Mouse (Mus musculus): ENCODE measurements around the gene Dmrtb1. TPM values are rescaled to one million over a fixed set of nuclear protein-coding genes. Genes with fewer than 3 reads are reported as not detected.

Gene Dmrtb1
- total RNA-seq (2012; rRNA removed): not detected in 2 replicates
- total RNA-seq (2014; rRNA removed): not detected in 2 replicates
- polyA plus RNA-seq (2012; ENCODE audit: insufficient read length, low read depth): not detected in 2 replicates

DNA sequence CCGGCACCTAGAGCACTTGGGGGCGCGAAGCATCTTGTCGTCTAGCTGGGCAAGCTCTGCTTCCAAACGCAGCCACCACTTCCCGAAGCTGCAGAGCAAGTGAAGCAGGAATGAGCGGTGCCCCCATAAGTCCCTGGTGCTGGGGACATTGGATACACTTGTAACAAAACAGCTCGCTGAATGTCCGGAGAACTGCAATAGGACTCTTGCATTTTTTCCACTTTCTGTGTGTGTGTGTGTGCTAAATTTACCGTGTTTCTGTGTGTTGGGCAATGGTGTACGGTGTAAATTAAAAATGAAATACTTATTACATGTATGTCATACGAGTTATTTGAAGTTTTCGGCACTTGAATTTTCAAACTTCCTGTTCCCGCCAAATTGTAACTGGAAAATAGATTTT is at the start of gene Dmrtb1:
Gene Dmrtb1 (minus strand): TSS at position 101 of the 400 bp plus-strand sequence.
- Histone ChIP-seq H3K27me3 (replicated peaks) (no peaks in the 10 kb centered on the region), H3K9ac (ENCODE audit: insufficient read depth, low read depth) (no peak within 1 kb of the TSS)
- dilution Hi-C loops (cut with MboI; ENCODE audit: extremely low pct_ligation_motif_present, extremely low pct_unique_long_range_greater_than_20kb, low sequenced_read_pairs): no loop called here

DNA sequence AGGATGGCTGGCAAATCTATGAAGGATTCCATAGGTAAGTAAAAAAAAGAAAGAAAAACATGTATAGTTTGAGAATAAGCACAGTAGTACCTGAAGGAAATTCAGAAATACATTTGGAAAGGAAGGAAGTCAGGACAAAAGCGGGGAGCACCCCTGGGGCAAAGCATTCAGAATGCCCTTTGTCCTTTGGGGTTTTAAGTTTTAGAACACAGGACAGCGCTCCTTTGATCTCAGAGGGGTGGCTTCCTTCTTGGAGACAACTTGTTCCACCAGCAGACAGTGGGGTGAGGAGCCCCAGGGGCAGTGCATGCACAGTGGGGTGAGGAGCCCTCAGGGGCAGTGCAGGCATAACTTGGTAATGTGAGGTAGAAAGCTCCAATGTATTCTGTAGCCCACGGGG is 49.6 kb upstream of the Dmrtb1 start:
- no peak overlapping the region for H3K4me3 ChIP-seq (replicated peaks in 1 of 3; ENCODE audit: low read depth in 2 of 3, low read length in 2 of 3, poor library complexity in 1 of 3)
- no peak for DNase-seq (ENCODE audit: extremely low read depth)
- H3K27ac ChIP-seq (ENCODE audit: insufficient read depth, low read depth): no peak overlapping the region
- TF ChIP-seq RAD21 (IDR thresholded peaks at IDR 0.05; ENCODE audit: low read depth, low read length) (no peak), ZNF384 (IDR thresholded peaks at IDR 0.05; ENCODE audit: low read depth, low read length) (no peak), USF2 (conservative IDR thresholded peaks at IDR 0.05; ENCODE audit: low read depth, low read length) (no peak), TBP (conservative IDR thresholded peaks at IDR 0.05; ENCODE audit: low read depth, low read length) (no peak), MAFK (IDR thresholded peaks at IDR 0.05; ENCODE audit: insufficient replicate concordance, low read length) (no peak), ZMIZ1 (IDR thresholded peaks at IDR 0.05; ENCODE audit: low read depth, low read length) (no peak), RCOR1 (conservative IDR thresholded peaks at IDR 0.05; ENCODE audit: low read depth, low read length) (no peak), SMC3 (IDR thresholded peaks at IDR 0.05; ENCODE audit: low read depth, low read length) (no peak), UBTF (IDR thresholded peaks at IDR 0.05; ENCODE audit: low read depth, low read length) (no peak), E2F4 (IDR thresholded peaks at IDR 0.05; ENCODE audit: insufficient replicate concordance, low read depth, low read length) (no peak), EP300 (IDR thresholded peaks at IDR 0.05; ENCODE audit: low read length) (no peak), POLR2A (IDR thresholded peaks at IDR 0.05; ENCODE audit: low read depth, low read length) (no peak), NRF1 (IDR thresholded peaks at IDR 0.05; ENCODE audit: low read depth, low read length) (no peak), GABPA (IDR thresholded peaks at IDR 0.05; ENCODE audit: insufficient replicate concordance, low read depth, low read length) (no peak), MAX (IDR thresholded peaks at IDR 0.05; ENCODE audit: low read length) (no peak), CTCF (conservative IDR thresholded peaks at IDR 0.05 in 1 of 2, IDR thresholded peaks at IDR 0.05 in 1 of 2; ENCODE audit: low read depth in 2 of 2, low read length in 2 of 2) (no peak), JUN (IDR thresholded peaks at IDR 0.05; ENCODE audit: insufficient read depth, low read depth, low read length) (no peak)
- dilution Hi-C loops (cut with MboI; ENCODE audit: extremely low pct_ligation_motif_present, extremely low pct_unique_long_range_greater_than_20kb, low sequenced_read_pairs): no loop called here
- peaks cover 0 to 21% of the 10 kb centered on the region in 2 experiments; a peak in 2 of 4 replicates for H3K4me1 ChIP-seq (ENCODE audit: control insufficient read depth in 1 of 2, insufficient read depth in 2 of 2)
- in situ Hi-C loops (cut with MboI; ENCODE audit: low pct_ligation_motif_present, low pct_unique_long_range_greater_than_20kb, low sequenced_read_pairs): loop anchor here (5.0 kb wide), 1 partner anchor 109 kb away; no protein-coding TSS in a partner anchor
- no peaks in the 10 kb centered on the region for H3K79me2 ChIP-seq (replicated peaks; ENCODE audit: control insufficient read depth, extremely low read depth, insufficient read depth, poor library complexity, severe bottlenecking)
- no peaks in the 10 kb centered on the region for H3K27me3 ChIP-seq (replicated peaks)
- H3K36me3 ChIP-seq (replicated peaks in 1 of 2; ENCODE audit: control insufficient read depth in 1 of 2, insufficient read depth in 1 of 2, low read length in 1 of 2): no peaks in the 10 kb centered on the region
- H3K9me3 ChIP-seq (replicated peaks; ENCODE audit: low read length): no peaks in the 10 kb centered on the region
- H3K9ac ChIP-seq (ENCODE audit: insufficient read depth, low read depth): no peak overlapping the region
- H3K4me2 ChIP-seq (ENCODE audit: insufficient read depth, low read depth, poor library complexity, severe bottlenecking): no peak overlapping the region

More for the DNA sequence above, at the start of gene Dmrtb1:
- H3K36me3 ChIP-seq (replicated peaks in 1 of 2; ENCODE audit: control insufficient read depth in 1 of 2, insufficient read depth in 1 of 2, low read length in 1 of 2): no peaks in the 10 kb centered on the region
- no peaks in the 10 kb centered on the region for H3K79me2 ChIP-seq (replicated peaks; ENCODE audit: control insufficient read depth, extremely low read depth, insufficient read depth, poor library complexity, severe bottlenecking)
- H3K9me3 ChIP-seq (replicated peaks; ENCODE audit: low read length): no peaks in the 10 kb centered on the region
- no peak for DNase-seq (ENCODE audit: extremely low read depth)
- no peak within 1 kb of the TSS for H3K4me3 ChIP-seq (replicated peaks in 1 of 3; ENCODE audit: low read depth in 2 of 3, low read length in 2 of 3, poor library complexity in 1 of 3)
- in situ Hi-C loops (cut with MboI; ENCODE audit: low pct_ligation_motif_present, low pct_unique_long_range_greater_than_20kb, low sequenced_read_pairs): no loop called here
- no peak within 1 kb of the TSS for H3K4me2 ChIP-seq (ENCODE audit: insufficient read depth, low read depth, poor library complexity, severe bottlenecking)
- peaks cover 14 to 18% of the 10 kb centered on the region in 2 experiments for H3K4me1 ChIP-seq (ENCODE audit: control insufficient read depth in 1 of 2, insufficient read depth in 2 of 2)
- H3K27ac ChIP-seq (ENCODE audit: insufficient read depth, low read depth): no peak within 1 kb of the TSS
- TF ChIP-seq MYC (IDR thresholded peaks at IDR 0.05; ENCODE audit: low read depth, low read length) (no peak), NELFE (IDR thresholded peaks at IDR 0.05; ENCODE audit: low read depth, low read length) (no peak), CHD2 (IDR thresholded peaks at IDR 0.05; ENCODE audit: low read length) (no peak), ZC3H11A (IDR thresholded peaks at IDR 0.05; ENCODE audit: low read depth, low read length) (no peak), MXI1 (IDR thresholded peaks at IDR 0.05; ENCODE audit: low read depth, low read length) (no peak), ELF1 (IDR thresholded peaks at IDR 0.05; ENCODE audit: low read depth, low read length) (no peak), BHLHE40 (IDR thresholded peaks at IDR 0.05; ENCODE audit: low read depth, low read length) (no peak), ZKSCAN1 (IDR thresholded peaks at IDR 0.05; ENCODE audit: borderline replicate concordance, low read depth, low read length) (no peak), CTCF (conservative IDR thresholded peaks at IDR 0.05 in 1 of 2, IDR thresholded peaks at IDR 0.05 in 1 of 2; ENCODE audit: low read depth in 2 of 2, low read length in 2 of 2) (no peak), MAFK (IDR thresholded peaks at IDR 0.05; ENCODE audit: insufficient replicate concordance, low read length) (no peak), PAX5 (IDR thresholded peaks at IDR 0.05; ENCODE audit: low read length) (no peak)
